Mouse (Mus musculus): ENCODE measurements around the gene Zfp64.

Zfp64 gene

DNA sequence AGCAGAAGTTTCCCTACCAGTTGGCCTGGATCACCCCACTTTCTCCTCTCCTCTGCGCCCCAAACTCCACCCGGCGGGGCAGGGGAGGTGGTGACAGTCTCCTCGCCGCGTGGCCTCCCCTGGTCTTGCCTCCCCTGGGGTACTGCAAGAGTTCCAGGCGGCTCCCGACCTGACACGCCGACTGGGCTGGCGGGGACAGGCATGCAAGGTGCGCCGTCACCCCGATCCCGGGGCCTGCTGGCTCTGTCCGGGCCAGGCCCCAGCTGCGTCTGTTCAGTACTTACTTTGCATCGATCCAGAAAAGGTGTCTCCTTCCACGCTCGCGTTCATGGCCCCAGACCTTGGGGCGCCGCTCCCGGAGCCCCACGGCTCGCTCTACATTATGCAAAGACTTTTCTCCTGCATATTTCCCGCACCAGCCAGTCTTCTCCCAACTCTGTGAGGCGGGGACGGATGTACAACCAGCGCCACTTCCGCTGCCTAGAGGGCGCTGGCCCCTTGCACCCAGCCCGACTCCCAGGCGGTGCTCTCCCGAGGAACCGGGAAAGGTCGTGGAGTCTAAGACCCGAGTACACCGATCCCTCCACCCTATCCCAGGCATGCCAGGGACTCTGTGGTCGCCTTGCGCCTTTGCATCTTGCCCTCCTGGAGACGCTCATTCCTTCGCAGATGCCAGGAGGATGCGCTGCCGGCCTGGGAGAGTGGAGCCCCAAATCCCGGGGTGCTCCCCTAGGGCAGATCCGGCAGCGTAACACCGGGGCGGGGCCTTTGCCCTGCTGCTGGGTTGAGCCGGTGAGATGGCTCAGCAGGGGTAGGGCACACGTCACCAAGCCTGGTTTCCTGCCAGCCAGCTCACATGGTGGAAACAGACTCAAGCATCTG is at the start of gene Zfp64:
Zfp64 (minus strand) TSS at position 753 of the 882 bp plus-strand sequence.
- WGBS: under 1% methylated on average over 52 of the region's 52 CpGs

DNA sequence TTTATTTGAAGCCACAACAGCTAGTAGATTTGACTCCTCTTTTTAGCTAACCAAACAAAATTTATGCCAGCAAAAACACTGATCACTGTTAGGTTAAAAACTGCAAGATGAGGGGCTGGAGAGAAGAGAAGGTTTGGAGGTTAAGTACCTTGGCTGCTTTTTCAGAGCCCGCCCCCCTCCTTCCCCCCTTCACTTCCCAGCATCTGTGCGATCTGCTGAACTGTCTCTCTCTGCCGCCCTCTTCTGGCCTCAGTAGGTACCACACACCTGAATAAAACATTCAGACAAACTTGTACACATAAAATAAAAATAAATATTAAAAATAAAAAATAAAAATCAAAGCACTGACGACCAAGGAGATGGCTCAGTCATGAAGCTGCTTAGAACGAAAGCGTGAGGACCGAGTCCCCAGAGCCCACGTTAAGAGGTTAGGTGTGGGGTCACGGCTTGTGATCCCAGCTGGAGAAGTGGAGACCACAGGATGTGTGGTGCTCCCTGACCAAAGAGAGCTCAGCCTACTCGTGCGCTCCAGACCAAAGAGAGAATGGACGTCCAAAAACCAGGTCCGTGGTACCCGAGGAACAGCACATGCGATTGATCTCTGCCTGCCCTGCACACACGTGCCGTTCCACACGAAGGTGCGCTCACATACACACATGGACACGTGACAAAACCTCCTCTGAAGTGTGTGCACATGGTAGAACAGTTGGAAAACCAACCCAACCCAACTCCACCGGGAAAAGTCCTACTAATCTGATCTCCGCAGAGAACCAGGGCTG is 37.4 kb upstream of the Zfp64 start:
- 75% methylated on average over 22 of the region's 22 CpGs for WGBS

GRCm38 (mm10) chr2:168990957-168991356 is 35.6 kb upstream of the Zfp64 start:
- WGBS: 49% methylated on average over 4 of the region's 4 CpGs

DNA sequence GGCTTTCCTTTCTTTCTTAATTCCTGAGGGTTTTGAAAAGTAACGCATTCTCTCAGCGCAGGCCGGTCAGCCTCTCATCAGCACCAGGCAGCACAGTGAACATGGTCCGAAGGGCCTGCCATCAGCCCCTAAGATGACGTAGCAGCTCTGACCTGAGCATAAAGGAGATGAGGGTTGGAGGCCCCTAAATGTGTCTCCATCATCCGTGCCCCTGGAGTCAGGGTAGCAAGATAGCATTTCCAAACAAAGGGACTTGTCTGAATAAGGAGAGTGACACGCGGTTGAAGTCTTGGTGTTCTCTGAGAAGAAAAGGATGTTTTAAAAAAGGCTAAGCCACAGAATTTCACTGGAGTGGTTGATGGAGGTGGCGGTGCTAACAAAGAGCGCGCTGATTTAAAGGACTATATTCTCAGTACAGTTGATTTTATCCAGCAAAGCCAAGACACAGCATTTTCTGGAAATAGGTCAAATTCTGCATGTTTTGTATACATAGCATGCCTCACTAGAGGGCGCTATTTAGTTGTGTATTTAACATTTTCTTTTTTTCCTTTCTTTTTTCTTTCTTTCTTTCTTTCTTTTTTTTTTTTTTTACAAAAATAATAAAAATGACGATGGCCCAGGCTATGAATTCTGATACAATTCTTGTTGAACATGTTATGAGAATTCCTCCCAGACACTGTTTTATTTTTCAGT is 34.8 kb upstream of the Zfp64 start:
- WGBS: 42% methylated on average over 13 of the region's 13 CpGs

DNA sequence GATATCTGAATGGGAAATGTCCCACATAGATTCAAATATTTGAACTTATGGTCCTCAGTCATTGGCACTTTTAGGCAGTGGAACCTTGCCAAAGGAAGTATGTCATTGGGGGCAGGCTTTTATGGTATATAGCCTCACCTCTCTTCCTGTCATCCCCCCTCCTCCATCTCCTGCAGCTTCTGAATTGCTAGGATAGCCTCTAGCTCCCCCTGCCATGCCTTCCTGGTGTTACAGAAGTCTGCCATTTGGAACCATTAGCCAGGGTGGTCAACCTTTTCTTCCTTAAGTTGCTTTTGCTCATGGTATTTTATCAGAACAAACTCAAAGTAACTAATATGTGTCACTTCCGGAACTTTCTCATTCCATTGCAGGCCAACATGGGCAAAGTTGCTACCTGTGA is 32.7 kb upstream of the Zfp64 start:
- 100% methylated on average over 1 of the region's 1 CpGs for WGBS

DNA sequence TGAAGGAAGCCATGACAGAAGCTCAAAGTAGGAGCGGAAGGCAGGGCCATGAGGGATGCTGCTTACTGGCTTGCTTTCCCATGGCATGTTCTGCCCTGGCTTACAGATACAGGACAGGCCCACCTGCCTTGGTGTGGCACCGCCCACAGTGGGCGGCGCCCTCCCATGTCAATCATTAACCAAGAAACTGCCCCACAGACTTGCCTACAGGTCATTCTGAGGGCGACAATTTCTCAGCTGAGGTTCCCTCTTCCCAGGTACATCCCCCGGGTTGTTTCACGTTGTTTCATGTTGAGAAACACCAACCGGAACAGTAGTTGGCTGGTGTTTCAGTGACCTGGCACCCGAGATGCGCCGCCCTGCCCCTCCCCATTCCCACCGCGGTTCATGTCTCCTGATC is 32.0 kb upstream of the Zfp64 start:
- WGBS: 83% methylated on average over 13 of the region's 13 CpGs

GRCm38 (mm10) chr2:168981951-168982350 is 26.6 kb upstream of the Zfp64 start:
- 86% methylated on average over 7 of the region's 7 CpGs for WGBS

DNA sequence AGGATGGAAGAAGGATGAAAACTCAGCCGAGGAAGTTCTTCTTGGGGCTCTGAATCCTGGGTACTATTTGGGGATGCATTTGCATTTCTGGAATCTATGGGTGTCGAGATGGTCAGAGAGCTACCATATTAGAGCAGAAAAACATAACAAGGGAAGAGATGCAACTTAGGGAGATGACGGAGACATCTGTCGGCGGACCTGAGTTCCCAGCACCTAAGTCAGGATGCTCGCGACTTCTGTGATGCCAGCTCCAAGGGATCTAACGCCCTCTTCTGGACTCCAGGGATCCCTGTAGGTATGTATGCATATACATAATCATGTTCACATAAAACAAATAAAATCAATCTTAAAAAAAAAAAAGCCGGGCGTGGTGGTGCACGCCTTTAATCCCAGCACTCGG is 26.1 kb upstream of the Zfp64 start:
- 76% methylated on average over 12 of the region's 12 CpGs for WGBS

GRCm38 (mm10) chr2:168980859-168981258 is 25.5 kb upstream of the Zfp64 start:
- 66% methylated on average over 6 of the region's 6 CpGs for WGBS

- WGBS: 61% methylated on average over 11 of the region's 11 CpGs
Measured at GRCm38 (mm10) chr2:168979742-168980141, 24.4 kb upstream of the Zfp64 start.

- WGBS: 38% methylated on average over 9 of the region's 9 CpGs
Measured at GRCm38 (mm10) chr2:168978031-168978430, 22.6 kb upstream of the Zfp64 start.

DNA sequence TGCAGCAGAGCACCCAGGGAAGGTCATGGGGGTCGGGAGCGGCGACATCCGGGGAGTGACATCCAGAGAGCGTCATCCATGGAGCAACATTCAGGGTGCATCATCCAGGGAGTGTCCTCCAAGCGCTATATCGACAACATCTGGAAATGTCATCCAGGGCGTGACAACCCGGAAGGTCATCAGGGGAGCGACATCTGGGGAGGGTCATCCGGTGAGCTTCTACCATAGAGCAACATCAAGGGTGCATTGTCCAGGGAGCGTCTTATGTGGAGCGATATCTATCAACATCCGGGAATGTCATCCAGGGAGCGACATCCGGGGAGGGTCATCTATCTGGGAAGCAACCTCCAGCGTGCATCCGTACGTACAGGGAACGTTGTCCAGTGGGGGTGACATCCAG is 14.7 kb upstream of the Zfp64 start:
- 95% methylated on average over 20 of the region's 20 CpGs for WGBS

DNA sequence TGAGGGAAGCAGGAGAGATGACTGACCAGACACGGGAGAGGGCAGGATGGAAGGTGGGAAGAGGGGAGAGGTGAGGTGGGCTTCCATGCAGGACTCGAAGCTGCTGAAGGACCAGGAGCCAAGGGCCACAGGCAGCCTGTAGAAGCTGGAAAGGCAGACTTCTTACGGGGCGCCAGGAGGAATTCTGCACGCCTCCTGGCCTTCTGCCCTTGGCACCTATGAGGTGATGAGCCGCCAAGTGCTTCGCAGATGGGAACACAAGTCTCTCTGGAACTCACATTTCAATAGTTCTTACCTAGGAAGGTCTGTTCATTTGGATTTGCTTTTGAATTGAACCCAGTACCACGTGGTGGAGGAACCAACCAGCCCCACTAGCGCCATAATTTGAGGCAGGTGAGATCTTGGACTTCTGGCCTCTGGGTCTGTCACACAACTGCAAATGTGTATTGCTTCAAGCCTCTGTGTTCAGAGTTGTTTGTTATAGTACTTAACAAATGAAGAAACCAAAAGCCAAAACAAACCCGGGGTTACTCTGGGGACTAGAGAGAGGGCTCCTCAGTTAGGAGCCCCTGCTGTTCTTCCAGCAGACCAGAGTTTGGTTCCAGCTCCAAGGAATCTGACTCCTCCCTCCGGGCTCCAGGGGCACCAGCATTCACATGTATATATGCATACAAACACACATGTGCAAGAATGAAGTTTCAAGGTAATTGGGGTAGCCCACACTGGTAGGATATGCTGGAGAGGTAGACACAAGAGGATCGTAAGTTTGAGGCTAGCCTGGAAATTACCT is 12.9 kb upstream of the Zfp64 start:
- 69% methylated on average over 12 of the region's 12 CpGs for WGBS

GRCm38 (mm10) chr2:168966525-168966924 is 11.1 kb upstream of the Zfp64 start:
- WGBS: 78% methylated on average over 6 of the region's 6 CpGs

- WGBS: 99% methylated on average over 5 of the region's 5 CpGs
Measured at GRCm38 (mm10) chr2:168964849-168965248, 9.5 kb upstream of the Zfp64 start.

GRCm38 (mm10) chr2:168961729-168962666 is 6.6 kb upstream of the Zfp64 start:
- 92% methylated on average over 4 of the region's 4 CpGs for whole genome bisulfite sequencing

DNA sequence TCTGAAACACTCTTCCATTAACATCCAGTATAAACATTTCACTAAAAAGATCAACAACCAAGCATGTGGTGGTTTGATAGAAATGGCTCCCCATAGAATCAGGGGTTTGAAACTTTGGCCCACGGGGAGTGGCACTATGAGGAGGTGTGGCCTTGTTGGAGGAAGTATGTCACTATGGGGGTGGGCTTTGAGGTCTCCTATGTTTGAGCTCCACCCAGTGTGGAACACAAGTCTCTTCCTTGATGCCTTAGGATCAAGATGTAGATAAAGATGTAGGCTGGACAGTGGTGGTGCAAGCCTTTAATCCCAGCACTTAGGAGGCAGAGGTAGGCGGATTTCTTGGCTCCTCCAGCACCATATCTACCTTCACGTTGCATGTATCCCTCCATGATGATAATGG is 5.4 kb upstream of the Zfp64 start:
- WGBS: 95% methylated on average over 3 of the region's 3 CpGs

- WGBS: 77% methylated on average over 14 of the region's 14 CpGs
Measured at GRCm38 (mm10) chr2:168959339-168959885, 4.0 kb upstream of the Zfp64 start.

DNA sequence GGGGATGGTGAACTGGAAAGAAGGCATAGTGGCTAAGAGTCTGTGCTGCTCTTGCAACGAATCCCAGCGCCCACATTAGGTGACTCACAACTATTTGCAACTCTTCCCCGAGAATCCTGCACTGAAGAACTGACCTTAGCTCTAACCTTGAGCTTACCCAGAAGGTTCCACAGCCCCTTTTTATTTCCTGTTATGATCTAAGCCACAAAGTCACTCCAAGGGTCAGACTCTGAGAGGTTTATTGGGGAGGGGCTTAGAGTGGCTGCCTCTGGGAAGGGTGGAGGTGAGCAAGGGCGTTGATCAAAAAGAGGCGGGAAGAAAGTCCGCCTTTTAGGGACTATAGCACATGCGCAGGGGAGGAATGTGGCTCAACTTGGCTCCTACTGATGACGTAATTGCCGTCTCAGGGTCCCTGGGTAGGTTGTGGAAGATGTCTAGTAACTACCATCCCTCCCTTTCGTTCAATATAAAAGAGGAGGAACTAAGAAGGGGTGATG is 511 bp upstream of the Zfp64 start:
- WGBS: 49% methylated on average over 10 of the region's 10 CpGs

DNA sequence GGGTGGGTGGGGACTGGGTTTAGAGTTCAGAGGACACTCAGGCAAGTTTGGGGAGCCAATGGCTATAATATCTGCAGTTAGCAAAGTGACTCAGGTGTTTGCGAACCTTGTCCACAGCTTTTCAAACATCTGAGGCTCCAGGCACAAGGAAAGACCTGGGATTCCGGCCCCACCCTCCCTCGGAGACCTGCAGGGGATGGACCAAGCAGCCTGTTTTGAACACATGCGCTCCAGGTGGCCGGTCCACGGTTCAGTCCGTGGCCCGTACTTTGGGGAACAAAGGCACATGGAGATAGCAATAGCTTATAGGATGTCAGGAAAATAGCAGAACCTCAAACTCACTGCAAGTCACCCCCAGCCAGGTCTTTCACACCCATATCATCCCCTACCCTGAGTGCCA is 1.0 kb downstream of the Zfp64 start:
- WGBS: 13% methylated on average over 8 of the region's 8 CpGs
